Mouse (Mus musculus): ENCODE measurements at regions not wholly inside any gene's neighbourhood (a gene's known extent, or its start where the extent isn't known, plus 50 kb on each side); places are given as distances from the start of the nearest gene placed in this dataset.
A peak's percentile ranks its signal among the peaks of the same experiment; 100 is the strongest.

GRCm38 (mm10) chr12:71498246-71499029, 188.8 kb downstream of the Dact1 start:
- TF ChIP-seq POLR2A (IDR thresholded peaks at IDR 0.05; ENCODE audit: insufficient read depth, low read depth, low read length) (no peak), CTCF (IDR thresholded peaks at IDR 0.05) (peak; percentile 67), EP300 (IDR thresholded peaks at IDR 0.05; ENCODE audit: insufficient read depth, low read depth, low read length) (no peak)
